Mouse (Mus musculus) liver, embryonic 15.5 days (tissue): ENCODE data around the gene Slc22a23. TPM values are rescaled to one million over a fixed set of nuclear protein-coding genes. Genes with fewer than 3 reads are reported as not detected.

Experiments used
- ATAC-seq: fragments of 200-750 bp; cut with Nextera tagmentation; 2 replicates; pipeline ENCODE4 v1.8.0; 2017; ENCODE audit warnings: moderate number of reproducible peaks, mild to moderate bottlenecking, moderate library complexity; ENCODE audit not compliant: insufficient read depth
- H3K27ac ChIP-seq: fragments of 300-500 bp; sonication (generic); replicated peaks from 2 replicates; pipeline ENCODE4 v1.5.1; 2015; ENCODE audit warnings: mild to moderate bottlenecking, inconsistent platforms
- H3K27me3 ChIP-seq: fragments of 300-500 bp; sonication (generic); 2 replicates; pipeline ENCODE4 v1.6.1; 2015; ENCODE audit warnings: mild to moderate bottlenecking, inconsistent platforms
- H3K36me3 ChIP-seq: fragments of 300-500 bp; sonication (generic); replicated peaks from 2 replicates; pipeline ENCODE4 v1.6.1; 2015; ENCODE audit warnings: moderate library complexity, mild to moderate bottlenecking, inconsistent platforms
- H3K4me1 ChIP-seq: fragments of 300-500 bp; sonication (generic); replicated peaks from 2 replicates; pipeline ENCODE4 v1.6.1; 2015; ENCODE audit warnings: inconsistent platforms
- H3K4me2 ChIP-seq: fragments of 300-500 bp; sonication (generic); 2 replicates; pipeline ENCODE4 v1.6.1; 2015; ENCODE audit warnings: moderate library complexity, mild to moderate bottlenecking, inconsistent platforms
- H3K4me3 ChIP-seq: fragments of 300-500 bp; sonication (generic); replicated peaks from 2 replicates; pipeline ENCODE4 v1.5.1; 2015; ENCODE audit warnings: mild to moderate bottlenecking, inconsistent platforms
- H3K9ac ChIP-seq: fragments of 300-500 bp; sonication (generic); 2 replicates; pipeline ENCODE4 v1.6.1; 2015; ENCODE audit warnings: moderate library complexity, mild to moderate bottlenecking, inconsistent platforms
- H3K9me3 ChIP-seq: fragments of 300-500 bp; sonication (generic); replicated peaks from 2 replicates; pipeline ENCODE4 v1.6.1; 2016; ENCODE audit warnings: inconsistent platforms
- WGBS: fragments of 180-500 bp; shearing (Covaris S2); methylation state at CpG from one replicate; pipeline ENCODE4 v1.1.7; 2015; ENCODE audit warnings: mixed read lengths; ENCODE audit not compliant: insufficient replicate concordance; 5-methylcytosine and 5-hydroxymethylcytosine counted together
- polyA plus RNA-seq: library from polyadenylated mRNA; unstranded; fragments of >200 nt; fragmentation: Nextera tagmentation; extraction: Ambion mirVana; gene quantifications from 2 replicates; pipeline ENCODE4 v1.2.1, GENCODE M21; 2015

Gene Slc22a23
- polyA plus RNA-seq, 1 experiment from 2014 or later, result 7.4 TPM

DNA sequence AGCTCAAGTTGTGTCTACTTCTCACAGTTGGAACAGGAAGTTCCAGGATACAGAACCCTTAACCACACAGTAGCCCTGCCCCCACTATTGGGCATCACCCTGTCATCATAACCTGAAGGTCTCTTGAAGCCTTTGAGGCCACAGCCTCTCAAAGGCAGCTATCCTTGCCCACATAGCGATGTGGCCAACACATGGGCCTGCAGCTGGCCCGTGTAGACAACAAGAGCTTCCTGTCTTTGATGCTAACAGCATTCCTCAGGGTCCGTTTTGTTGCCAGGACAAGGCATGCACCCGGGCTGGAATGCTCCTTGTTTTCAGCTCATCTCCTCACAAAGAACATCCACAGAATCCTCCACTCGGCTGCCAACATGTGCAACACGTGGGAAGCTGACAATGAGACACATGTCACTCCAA, 66.7 kb downstream of the Slc22a23 start:
- WGBS, result 38% methylated on average over 6 of the region's 6 CpGs
- Histone ChIP-seq H3K4me1 (peaks cover 74% of the 10 kb centered on the region), H3K9me3 (no peaks in the 10 kb centered on the region), H3K36me3 (peaks cover 74% of the 10 kb centered on the region), H3K4me3 (no peak overlapping the region), H3K27ac (0 out of 2 replicates have a peak overlapping the region, but pooled peaks have one; percentile 20), H3K27me3 (no peaks in the 10 kb centered on the region), H3K9ac (no peak overlapping the region), H3K4me2 (no peak overlapping the region)
- no peak for ATAC-seq

DNA sequence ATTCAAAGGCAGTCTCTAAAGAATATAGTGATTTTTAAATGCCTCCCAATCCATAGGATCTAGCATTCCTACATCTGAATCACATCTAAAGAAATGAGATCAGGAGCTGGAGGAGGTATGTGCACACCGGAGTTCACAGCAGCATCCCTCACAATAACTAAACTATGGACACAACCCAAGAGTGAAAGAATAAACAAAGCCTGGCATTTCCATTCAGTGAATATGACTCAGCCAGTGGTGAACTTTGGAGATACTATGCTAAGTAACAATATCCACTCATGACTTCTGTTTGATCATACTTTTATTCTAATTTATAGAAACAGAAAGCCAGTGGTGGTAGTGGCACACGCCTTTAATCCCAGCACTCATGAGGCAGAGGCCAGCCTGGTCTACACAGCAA, 67.4 kb downstream of the Slc22a23 start:
- Histone ChIP-seq H3K9ac (no peak overlapping the region), H3K36me3 (peaks cover 74% of the 10 kb centered on the region), H3K27me3 (no peaks in the 10 kb centered on the region), H3K4me2 (no peak overlapping the region), H3K9me3 (no peaks in the 10 kb centered on the region), H3K4me3 (no peak overlapping the region), H3K27ac (no peak overlapping the region), H3K4me1 (peaks cover 80% of the 10 kb centered on the region)
- 82% methylated on average over 2 of the region's 2 CpGs for WGBS
- no peak for ATAC-seq

DNA sequence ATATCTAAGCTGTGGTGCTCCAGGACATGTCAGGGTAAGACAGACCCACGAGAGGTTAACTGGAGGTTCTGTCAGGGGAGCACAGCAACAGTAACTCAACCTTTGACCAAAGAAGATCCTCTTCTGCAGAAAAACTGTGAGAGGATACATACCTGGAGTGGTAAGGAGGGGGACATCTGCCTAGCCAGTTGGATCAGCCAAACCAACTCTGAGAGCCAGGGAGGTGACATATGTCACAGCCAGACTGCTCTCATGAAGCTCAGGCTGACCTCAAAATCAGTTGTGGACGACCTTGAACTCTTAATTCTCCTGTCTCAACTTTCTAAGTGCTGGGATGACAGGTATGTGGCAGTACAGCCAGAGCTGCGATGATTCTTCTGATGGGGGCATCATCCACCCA, 68.0 kb downstream of the Slc22a23 start:
- no peaks in the 10 kb centered on the region for H3K9me3 ChIP-seq
- no peak overlapping the region for H3K27ac ChIP-seq
- H3K4me2 ChIP-seq, result no peak overlapping the region
- ATAC-seq, result no peak
- WGBS, result 77% methylated on average over 3 of the region's 3 CpGs
- H3K9ac ChIP-seq, result no peak overlapping the region
- peaks cover 70% of the 10 kb centered on the region for H3K36me3 ChIP-seq
- no peaks in the 10 kb centered on the region for H3K27me3 ChIP-seq
- H3K4me3 ChIP-seq, result no peak overlapping the region
- H3K4me1 ChIP-seq, result peaks cover 83% of the 10 kb centered on the region

DNA sequence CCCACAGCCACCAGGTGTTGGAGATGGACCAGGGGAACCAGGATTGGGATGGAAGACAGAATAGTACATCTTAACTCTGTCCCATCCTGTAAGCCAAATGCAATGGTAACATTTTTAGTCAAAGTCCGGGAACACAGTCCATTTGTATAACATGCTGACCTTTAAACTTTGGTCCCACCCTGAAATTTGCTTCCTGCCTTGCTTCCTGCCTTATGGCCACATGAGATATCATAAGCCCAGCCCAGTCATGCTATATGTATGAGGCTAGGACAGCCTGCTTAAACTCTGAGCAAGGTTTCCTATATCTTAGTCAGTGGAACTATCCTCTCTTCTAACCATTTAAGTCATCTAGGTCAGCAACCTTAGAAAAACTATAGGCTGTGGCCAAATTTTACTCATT, 70.1 kb downstream of the Slc22a23 start:
- no peak overlapping the region for H3K9ac ChIP-seq
- H3K9me3 ChIP-seq, result no peaks in the 10 kb centered on the region
- peak overlapping the region; percentile 25 for H3K4me2 ChIP-seq
- ATAC-seq, result peak; percentile 53; the same call in 1 of the 2 replicates
- no peaks in the 10 kb centered on the region for H3K27me3 ChIP-seq
- H3K36me3 ChIP-seq, result peaks cover 61% of the 10 kb centered on the region
- WGBS, result 20% methylated on average over 1 of the region's 1 CpGs
- no peak overlapping the region for H3K4me3 ChIP-seq
- peaks cover 89% of the 10 kb centered on the region for H3K4me1 ChIP-seq
- peak overlapping the region; percentile 73 for H3K27ac ChIP-seq

DNA sequence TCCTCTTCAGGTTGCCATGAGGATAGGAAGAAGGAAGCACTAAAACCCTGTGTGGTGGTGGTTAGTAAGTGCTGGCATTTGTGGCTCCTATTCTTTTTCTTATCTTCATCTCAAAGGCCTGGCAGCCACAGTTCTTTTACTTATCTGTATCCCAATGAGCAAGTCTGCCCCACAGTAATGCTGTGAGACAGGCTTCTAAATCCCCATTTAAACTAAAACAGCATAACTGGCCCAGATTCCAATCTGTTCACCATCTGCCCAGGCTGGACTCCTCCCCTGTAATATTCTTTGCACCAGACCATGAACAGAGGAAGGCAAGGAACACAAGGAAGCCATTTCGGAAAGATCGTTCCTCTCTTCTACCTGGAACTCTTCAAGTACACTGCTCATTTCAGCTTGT, 70.6 kb downstream of the Slc22a23 start:
- Histone ChIP-seq H3K36me3 (peaks cover 58% of the 10 kb centered on the region), H3K4me1 (peaks cover 90% of the 10 kb centered on the region), H3K27ac (peak overlapping the region; percentile 73), H3K9me3 (no peaks in the 10 kb centered on the region), H3K4me3 (no peak overlapping the region), H3K27me3 (no peaks in the 10 kb centered on the region), H3K9ac (no peak overlapping the region), H3K4me2 (peak overlapping the region; percentile 25)
- WGBS, result 96% methylated on average over 2 of the region's 2 CpGs
- no peak for ATAC-seq

- Histone ChIP-seq H3K4me1 (peaks cover 91% of the 10 kb centered on the region), H3K9ac (peak overlapping the region; percentile 41; the same call in 1 of the 2 replicates), H3K36me3 (peaks cover 62% of the 10 kb centered on the region), H3K4me3 (no peak overlapping the region), H3K27ac (peak overlapping the region; percentile 77), H3K4me2 (peak overlapping the region; percentile 56), H3K27me3 (no peaks in the 10 kb centered on the region), H3K9me3 (no peaks in the 10 kb centered on the region)
- WGBS, result 72% methylated on average over 8 of the region's 8 CpGs
- no peak for ATAC-seq
Observed at GRCm38 (mm10) chr13:34272275-34273054, 72.5 kb downstream of the Slc22a23 start.

DNA sequence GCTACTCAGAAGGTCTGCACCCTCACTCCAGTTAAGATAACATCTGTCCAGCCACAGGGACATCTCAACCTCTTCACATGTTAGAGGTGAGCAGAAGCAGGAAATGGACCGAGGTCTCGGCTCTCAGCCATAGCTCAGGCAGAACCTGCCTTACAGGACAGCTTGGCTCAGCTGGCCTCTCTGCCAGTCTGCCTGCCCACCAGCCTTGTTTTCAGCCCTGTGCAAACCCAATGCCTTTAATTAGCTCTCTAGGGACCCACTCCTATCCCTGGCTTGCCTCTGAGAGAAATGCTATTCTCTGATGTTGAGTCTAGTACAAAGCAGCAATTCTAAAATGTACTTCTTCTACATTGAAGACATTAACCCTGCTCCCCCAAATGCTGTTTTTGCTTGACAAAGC, 73.3 kb downstream of the Slc22a23 start:
- Histone ChIP-seq H3K27ac (peak overlapping the region; percentile 77), H3K27me3 (no peaks in the 10 kb centered on the region), H3K4me1 (peaks cover 91% of the 10 kb centered on the region), H3K4me2 (peak overlapping the region; percentile 56), H3K36me3 (peaks cover 62% of the 10 kb centered on the region), H3K9ac (peak overlapping the region; percentile 41), H3K4me3 (peak overlapping the region; percentile 10; the same call in 1 of the 2 replicates), H3K9me3 (no peaks in the 10 kb centered on the region)
- ATAC-seq, result peak; percentile 51
- 51% methylated on average over 2 of the region's 2 CpGs for WGBS

- Histone ChIP-seq H3K27ac (peak overlapping the region; percentile 77), H3K9ac (peak overlapping the region; percentile 41), H3K4me3 (peak overlapping the region; percentile 10), H3K36me3 (peaks cover 62% of the 10 kb centered on the region), H3K27me3 (no peaks in the 10 kb centered on the region), H3K9me3 (no peaks in the 10 kb centered on the region), H3K4me2 (peak overlapping the region; percentile 56), H3K4me1 (peaks cover 91% of the 10 kb centered on the region)
- WGBS, result 38% methylated on average over 5 of the region's 5 CpGs
- peak; percentile 91 for ATAC-seq
Observed at GRCm38 (mm10) chr13:34270886-34271602, 73.9 kb downstream of the Slc22a23 start.

DNA sequence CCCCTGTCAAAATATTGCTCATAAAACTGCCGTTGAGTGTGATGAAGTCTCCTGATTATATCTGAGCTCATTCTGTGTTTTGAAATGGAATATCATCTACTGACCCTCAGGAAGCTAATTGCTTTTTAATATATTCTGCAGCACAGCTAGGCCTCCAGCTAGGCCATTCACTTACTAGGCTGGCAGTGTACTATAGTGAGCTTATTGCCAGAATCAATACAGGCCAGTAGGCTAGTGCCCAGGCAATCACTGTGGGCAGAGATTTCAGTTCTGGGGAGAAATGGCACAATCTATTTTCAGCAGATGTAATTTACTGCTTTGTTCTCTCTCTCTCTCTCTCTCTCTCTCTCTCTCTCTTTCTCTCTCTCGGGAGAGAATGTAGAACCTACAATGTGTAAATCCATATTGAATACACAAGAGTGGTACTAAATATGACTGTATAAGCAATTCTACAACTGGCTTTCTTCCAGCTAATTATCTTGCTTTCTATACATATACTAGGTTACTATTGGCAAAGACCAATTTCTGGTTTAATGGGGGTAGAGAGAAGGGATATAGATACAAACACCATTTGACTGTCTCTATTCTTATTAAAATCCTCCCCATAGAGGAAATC, 75.5 kb downstream of the Slc22a23 start:
- Histone ChIP-seq H3K9ac (no peak overlapping the region), H3K27ac (no peak overlapping the region), H3K9me3 (no peaks in the 10 kb centered on the region), H3K4me3 (no peak overlapping the region), H3K4me2 (no peak overlapping the region), H3K36me3 (peaks cover 62% of the 10 kb centered on the region), H3K27me3 (no peaks in the 10 kb centered on the region), H3K4me1 (peaks cover 90% of the 10 kb centered on the region)
- WGBS, result 70% methylated on average over 2 of the region's 2 CpGs
- ATAC-seq, result no peak

GRCm38 (mm10) chr13:34266942-34267660, 77.9 kb downstream of the Slc22a23 start:
- ATAC-seq, result no peak
- peaks cover 69% of the 10 kb centered on the region for H3K4me1 ChIP-seq
- H3K27me3 ChIP-seq, result no peaks in the 10 kb centered on the region
- 81% methylated on average over 8 of the region's 8 CpGs for WGBS
- no peak overlapping the region for H3K27ac ChIP-seq
- no peak overlapping the region for H3K9ac ChIP-seq
- H3K4me2 ChIP-seq, result no peak overlapping the region
- H3K9me3 ChIP-seq, result no peaks in the 10 kb centered on the region
- no peak overlapping the region for H3K4me3 ChIP-seq
- peaks cover 59% of the 10 kb centered on the region for H3K36me3 ChIP-seq
